Mouse (Mus musculus): ENCODE results near the gene Xrcc4.
A peak's percentile ranks its signal among the peaks of the same experiment; 100 is the strongest.
"Not testable (repeated sequence)": the region's sequence is repeated elsewhere in the genome, so short reads cannot be mapped to it uniquely, and the experiment has no call there.

The Xrcc4 gene

DNA sequence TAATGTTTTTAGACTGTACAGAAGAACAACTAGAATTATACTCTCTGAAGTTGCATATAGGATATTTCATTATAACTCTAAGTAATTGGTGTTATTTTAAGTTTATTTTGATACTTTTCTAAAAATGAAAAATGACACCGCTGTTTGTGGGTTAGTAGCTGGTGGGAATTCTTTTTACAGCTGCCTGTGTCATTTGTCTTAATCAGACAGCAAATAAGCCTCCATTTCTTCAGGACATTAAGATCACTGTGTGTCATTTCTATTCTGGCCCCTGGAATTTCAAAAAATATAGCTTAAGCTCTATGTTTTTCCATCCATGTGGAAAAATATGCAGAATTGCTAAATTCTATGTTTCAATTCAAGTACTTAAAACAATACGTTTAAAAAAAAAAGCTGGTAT is 287.5 kb downstream of the Xrcc4 start:
- no peak for DNase-seq

GRCm38 (mm10) chr13:89797721-89798120 is 291.7 kb downstream of the Xrcc4 start:
- no peak for DNase-seq

- no peak for DNase-seq
Observed at GRCm38 (mm10) chr13:89791475-89791874, 297.9 kb downstream of the Xrcc4 start.

DNA sequence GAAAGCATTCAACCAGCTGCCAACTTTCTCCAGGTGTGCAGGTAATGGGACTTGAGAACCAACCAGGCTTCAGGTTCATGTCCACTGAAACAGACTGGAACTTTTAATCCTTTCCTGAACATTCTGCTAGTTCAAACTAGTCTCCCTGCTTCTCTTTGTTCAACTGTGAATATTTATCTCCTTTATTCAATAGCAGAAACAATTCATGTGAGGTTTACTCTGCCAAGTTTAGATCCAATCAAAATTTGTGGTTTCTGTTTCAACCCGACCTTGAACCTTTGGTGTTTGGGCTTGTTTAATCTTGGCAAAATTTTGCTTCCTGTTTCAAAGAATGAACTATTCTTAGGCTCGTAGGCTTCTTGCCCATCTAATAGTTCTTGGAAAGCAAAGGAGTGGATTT is 306.5 kb downstream of the Xrcc4 start:
- DNase-seq, result no peak

DNA sequence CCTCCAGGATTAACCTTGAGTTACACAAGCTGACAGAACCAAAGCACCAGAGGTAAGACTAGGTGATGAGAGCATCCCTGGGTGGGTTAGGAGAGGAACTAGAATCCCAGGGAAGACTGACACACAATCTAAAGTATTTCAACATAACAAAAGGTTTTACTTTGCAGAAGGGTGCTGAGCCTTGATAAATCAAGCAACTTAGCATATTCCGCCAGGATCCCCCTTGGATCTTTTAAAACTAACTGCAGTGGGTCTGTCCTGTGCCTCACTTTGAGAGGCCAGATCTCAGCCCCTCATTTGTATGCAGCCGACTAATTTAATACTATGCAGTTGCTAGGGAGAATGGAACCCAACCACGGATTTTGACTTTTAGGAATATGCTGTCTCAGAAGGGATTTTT is 309.1 kb downstream of the Xrcc4 start:
- DNase-seq, result no peak

DNA sequence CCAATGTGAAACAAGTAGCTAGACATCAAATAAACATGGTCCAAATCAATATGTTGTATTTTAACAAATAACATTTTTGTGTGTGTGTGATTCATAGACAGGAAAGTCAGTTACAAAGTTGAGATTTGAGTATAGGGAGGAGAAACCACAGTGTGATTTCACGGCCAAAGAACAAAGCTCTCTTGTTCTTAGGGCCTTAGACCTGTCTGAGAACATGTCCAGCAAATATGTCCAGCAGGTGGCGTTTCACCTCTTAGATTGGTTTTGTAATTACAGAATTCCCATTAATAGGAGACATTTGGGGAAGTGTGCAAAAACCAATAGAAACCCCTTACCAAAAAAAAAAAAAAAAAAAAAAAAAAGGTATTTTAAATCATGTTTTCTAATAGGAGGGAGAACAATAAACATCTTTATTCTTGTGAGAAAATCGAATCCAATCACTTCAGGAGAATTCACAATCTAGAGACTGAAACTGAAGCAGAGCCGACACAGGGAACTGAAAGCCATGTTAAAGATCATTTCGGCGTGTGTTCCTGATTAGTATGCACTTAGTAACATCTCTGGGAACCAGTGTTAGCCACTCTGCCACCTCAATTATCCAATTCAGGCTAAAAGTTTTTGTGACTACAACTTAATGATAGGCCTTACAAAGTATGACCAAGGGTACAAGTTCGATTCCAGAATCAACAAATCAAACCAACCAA is 310.0 kb downstream of the Xrcc4 start:
- peak; percentile 83 for DNase-seq

GRCm38 (mm10) chr13:89777764-89778163 is 311.6 kb downstream of the Xrcc4 start:
- no peak for DNase-seq

- DNase-seq, result no peak
Observed at GRCm38 (mm10) chr13:89777146-89777545, 312.3 kb downstream of the Xrcc4 start.

- no peak for DNase-seq
Observed at GRCm38 (mm10) chr13:89766551-89766950, 322.9 kb downstream of the Xrcc4 start.

- no peak for DNase-seq
Observed at GRCm38 (mm10) chr13:89765966-89766365, 323.4 kb downstream of the Xrcc4 start.

DNA sequence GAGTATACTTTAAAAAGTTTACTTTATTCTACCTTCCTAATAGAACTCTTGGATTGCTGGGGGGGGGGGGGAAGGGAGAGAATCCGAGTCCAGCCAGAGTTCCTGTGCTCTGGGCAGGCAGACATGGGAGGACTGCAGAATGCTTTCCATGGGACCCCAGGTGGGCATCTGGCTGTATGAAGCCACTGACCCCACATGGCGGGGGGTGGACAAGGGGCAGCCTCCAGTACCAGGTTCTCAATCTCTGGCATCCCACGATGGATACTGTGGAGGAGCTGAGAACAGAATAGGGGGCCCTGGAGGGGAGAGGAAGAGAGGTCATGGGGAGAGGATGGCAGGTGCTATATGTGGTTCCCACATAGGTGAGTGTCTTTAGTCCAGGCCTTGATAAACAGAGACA is 327.1 kb downstream of the Xrcc4 start:
- DNase-seq, result no peak

DNA sequence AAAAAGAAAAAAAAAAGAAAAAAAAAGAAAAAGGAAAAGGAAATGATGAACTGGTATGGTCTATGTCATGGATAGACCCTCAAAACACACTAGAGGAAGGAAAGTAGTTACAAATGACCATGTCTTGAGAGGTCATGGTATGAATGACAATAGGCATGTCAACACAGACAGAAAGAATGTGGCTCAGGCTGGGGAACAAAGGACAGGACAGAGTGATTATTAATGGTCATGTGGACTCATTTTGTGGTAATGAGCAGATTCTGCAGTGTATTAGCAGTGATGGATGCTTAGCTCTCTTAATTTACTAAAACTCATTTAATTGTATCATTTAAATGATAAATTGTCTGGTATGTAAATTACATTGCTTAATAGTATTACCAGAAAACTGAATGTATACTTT is 333.1 kb downstream of the Xrcc4 start:
- DNase-seq, result no peak

GRCm38 (mm10) chr13:89750562-89750961 is 338.8 kb downstream of the Xrcc4 start:
- DNase-seq, result not testable (repeated sequence)

- no peak for DNase-seq
Observed at GRCm38 (mm10) chr13:89743201-89743600, 346.2 kb downstream of the Xrcc4 start.

DNA sequence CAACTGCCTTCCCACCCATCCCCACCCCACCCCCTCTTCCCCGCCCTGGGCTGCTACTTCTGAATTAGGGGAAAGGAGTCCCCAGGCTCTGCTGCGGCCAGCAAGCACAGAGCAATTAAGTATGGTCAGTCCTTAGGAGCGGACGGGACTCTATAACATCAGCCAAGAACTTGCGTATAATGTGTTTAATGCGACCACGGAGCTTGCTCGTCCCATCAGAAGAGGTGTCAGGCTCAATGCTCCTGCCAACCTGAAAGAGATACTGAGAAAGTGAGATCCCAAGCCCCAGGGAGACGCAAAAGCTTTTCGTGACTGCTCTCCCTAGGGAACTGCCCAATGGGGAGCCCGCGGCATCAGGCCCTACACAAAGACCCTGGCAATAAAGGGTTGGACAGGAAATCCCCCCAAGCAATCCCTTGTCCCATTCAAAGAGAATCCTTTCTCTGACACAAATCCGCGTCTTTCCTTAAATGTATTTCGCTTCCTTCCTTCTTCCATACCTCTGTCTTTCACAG is 346.7 kb downstream of the Xrcc4 start:
- DNase-seq, result no peak

DNA sequence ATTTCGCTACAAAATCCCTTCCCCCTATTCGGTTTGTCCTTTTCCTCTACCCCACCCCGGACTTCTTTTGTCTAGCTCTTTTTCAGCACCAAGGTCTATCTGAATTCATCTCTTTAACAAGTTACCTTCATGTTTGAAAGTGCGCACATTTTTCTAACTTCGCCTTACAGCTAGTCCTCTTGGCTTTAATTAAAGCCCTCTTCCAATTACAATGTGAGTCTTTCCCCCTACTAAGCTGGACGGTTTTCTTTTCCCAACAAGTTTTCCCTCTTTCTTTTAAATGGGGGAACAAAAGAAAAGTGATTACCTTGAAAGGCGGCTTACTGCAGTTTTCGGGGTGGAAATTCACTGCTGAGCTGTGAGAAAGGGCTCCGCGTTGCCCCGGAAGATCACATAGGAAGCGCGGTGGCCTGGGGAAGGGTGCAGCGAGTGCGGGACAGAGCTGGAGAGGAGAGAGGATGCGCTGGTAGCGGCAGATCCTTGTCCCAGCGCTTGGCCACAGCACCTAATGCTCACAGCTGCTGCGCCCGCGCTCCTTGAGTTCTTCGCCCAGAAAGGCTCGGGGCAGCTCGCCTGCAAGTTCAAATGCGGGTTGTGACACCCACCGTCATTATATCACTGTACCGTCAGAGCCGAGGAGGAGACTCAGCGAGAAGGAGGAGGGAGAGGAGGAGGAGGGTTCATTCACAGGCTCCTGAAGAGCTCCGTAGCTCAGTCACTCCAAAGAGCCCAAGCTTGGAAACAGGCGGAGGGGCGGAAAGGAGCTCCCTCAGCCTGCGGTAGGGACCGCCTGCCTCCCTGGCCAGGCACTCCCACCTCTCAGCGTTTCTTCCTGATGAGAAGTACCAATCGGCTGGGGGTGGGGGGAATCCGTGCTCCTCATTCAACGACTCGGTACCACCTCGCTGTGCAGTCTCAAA is 347.4 kb downstream of the Xrcc4 start, which contains the start of gene Vcan:
TSS of gene Vcan (minus strand) at position 744 of the 920 bp plus-strand sequence.
- peak; percentile 11 for DNase-seq

DNA sequence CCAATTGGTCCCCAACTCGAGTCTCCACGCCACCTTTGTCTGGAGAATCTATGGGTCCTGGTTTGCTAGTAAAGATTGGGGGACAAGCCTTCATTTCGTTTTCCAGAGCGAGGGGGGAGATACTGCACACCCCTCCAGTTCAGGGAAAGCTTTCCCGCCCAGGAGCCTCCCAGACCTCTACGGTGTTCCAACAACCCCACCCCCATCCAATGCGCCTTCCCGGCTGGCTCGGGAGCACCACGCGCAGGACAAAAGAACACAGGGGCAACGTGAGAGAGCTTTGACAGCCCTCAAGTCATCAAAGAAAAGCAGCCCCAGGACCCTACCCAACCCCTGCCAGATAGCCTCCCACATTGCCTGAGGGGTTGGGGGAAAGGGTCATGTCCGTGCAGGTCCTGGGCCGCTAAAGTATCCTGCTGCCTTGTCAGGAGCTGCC is 348.3 kb downstream of the Xrcc4 start:
- DNase-seq, result peak; percentile 3

DNA sequence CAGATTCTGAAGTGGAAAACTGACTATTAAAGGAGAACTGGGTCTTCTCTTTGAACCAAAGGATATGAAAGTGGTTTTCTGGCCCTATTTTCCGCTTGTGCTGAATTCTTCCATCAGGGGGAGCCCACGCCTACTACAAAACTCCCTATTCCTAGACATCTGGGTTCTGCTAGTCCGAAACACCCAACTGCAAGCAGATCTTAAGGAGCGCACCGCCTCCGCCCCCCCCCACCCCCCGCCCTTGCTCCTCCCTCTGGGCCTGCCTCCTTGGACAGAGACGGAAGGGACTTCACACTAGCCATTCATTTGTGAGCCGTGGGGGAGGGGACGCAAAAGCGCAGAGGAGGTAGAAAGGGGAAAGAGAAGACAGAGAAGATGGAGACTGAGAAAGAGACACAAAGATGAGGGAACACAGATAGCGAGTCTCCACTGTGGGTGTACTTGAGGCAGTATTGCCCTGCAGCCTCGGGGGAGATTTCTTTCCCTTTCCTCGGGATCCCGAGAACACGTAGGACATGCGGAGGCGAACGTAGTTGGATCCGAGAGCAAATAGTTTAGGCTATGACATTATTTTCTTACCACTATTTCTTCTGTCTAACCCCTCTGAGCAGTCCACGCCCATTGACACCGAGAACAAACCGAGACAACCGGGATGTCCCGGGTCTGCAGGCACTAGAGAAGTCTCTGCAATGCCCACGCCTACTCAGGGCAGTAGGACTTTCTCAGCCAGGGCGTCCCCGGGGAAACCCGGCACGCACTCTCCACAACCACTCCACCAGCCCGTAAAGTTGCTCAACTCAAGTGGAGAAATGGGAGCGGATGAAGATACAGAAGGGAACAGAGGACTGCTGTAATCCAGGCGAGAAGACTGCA is 348.9 kb downstream of the Xrcc4 start:
- DNase-seq, result peak; percentile 66

DNA sequence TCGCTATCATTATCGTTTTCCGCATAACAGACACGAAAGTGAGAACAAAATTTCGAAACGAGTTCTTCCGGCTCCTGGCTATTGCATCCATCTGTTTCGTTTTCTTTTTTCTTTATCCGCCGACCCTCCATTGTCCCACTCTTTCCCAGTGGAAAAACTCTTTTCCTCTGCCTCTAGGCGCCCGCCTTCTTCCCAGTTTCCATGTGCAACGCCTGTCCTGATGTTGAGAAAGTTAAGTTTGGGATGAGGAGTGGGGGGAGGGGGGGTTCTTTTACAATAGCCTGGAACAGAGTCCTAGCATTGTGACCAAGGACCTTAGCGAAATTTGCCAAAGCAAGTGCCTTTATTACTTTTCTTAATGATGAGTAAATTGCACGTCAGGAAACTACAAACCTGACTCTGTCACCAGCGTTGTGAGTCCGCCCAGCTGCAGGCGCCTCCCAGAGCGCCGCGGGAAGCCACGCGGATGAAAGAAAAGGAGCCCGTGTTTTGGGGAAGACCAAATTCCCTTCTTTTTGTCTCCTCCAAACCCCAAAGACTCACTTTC is 349.6 kb downstream of the Xrcc4 start:
- no peak for DNase-seq

DNA sequence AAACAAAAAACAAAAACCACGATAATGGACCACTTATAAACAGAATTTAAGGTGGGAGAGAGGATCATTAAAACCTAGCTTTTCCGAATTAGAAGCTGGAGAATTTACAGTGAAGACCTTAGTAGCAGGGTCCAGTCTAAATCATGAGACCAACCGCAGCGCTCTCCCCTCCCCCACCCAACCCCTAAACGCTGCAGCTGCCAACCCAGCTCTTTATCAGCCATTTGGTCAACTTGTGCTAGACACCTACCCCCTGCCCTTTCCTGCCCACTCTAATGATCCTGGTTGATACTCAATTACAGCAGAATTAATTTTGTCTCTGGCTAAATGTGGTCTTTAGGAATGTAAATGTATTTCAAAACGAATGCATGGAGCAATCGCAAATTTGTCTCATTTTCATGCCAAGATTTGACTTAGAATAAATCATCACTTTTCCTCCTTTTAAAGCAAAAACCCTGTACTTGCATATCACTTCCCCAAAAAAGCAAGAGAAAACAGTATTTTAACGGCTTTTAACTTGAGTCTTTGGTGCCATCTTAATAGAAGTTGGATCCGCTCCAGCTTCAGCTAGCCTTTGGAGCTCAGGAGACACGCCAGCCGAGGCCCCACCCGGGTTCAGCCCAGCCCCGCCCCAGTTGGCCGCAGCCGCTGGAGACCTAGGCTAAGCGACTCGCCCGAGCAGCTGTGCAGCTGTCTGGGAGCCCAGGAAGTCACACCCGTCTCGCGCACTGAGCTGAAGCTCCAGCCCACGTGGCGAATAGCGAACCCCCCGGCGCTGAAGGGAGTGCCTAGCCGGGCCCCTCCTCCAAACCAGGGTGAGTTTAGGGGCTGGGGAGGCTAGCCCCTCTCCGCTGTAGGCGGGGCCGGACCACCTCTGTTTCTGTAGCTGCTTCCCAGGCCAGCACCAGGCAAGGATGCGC is 350.4 kb downstream of the Xrcc4 start:
- peak; percentile 82 for DNase-seq

GRCm38 (mm10) chr13:89738275-89738674 is 351.1 kb downstream of the Xrcc4 start:
- no peak for DNase-seq

Measured in lung, postnatal 14 days (tissue).